Mouse (Mus musculus): ENCODE data around the gene Bcl2l15.

GRCm38 (mm10) chr3:103858881-103859801 is 26.7 kb downstream of the Bcl2l15 start, which contains the start of gene Ptpn22:
- TF ChIP-seq CTCF (IDR thresholded peaks at IDR 0.05; ENCODE audit: control insufficient read depth, insufficient read depth, insufficient replicate concordance, low read depth, low read length) (no peak), POLR2A (IDR thresholded peaks at IDR 0.05; ENCODE audit: control insufficient read depth, low read depth, low read length) (no peak)
